ENCODE assay signal across 8 mouse cellular contexts in the genomic region with DNA sequence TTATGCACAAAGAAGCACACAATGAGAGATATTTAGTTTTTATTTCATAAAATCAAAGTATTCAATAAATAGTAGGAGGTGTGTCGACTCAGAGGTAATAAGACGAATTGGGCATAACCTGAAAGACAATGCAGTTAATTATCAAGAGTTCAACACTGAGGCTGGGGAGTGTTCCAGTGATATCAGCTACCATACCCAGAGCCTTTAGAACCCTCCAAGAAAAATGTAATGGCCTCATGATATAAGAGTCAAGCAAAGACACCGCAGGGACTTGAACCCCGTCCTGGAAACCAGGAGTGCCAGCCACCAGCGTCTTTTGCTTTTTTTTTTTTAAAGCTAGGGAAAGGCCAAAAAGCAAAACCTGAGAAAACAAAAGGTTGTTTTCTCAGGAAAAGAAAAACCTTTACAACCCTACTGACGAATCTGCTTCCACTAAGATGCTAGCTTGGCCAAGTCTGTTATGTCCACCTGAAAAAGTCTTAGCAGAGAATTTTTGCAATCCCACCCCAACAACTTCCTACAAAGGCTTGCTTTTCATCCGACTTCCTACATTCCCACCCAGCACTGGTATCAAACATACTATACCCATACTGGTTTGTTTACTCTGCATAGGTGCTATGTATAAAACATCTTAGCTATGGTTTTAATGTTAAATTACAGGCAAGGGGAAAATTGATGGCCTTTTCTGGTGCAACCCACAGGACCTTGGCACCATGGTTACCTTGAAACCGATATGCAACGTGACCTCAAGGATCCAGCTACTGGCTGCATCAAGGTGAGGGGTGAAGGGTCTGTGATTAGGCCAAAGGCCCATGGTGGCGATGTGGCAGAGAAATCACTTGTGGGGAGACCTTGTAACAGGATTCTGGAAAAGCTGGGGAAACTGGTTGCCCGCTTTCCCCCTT. TPM values are rescaled to one million over a fixed set of nuclear protein-coding genes. Genes with fewer than 3 reads are reported as not detected.
DNase-seq lines count a peak whose midpoint lies in the region; ATAC-seq and TF ChIP-seq lines count a peak whose summit lies in the region.

No protein-coding gene starts in this region.

- peak overlapping the region; percentile 100 for H3K27ac ChIP-seq in layer of hippocampus, adult 2 months
- H3K27ac ChIP-seq in hindbrain, embryonic 14.5 days = no peak overlapping the region
- H3K27ac ChIP-seq in midbrain, embryonic 14.5 days (replicated peaks; ENCODE audit: low read depth, low read length) = peak overlapping the region; percentile 28; the same call in 1 of the 2 replicates

- H3K9ac ChIP-seq in hindbrain, embryonic 14.5 days = peak overlapping the region; percentile 98
- H3K9ac ChIP-seq in midbrain, embryonic 14.5 days (replicated peaks; ENCODE audit: low read length) = peak overlapping the region; percentile 50

- no peaks in the 10 kb centered on the region for H3K27me3 ChIP-seq in hindbrain, embryonic 14.5 days (ENCODE audit: control insufficient read depth, insufficient read depth, low read length)
- H3K27me3 ChIP-seq in midbrain, embryonic 14.5 days (ENCODE audit: control insufficient read depth, insufficient read depth, low read length) = no peaks in the 10 kb centered on the region

- WGBS in hindbrain, embryonic 14.5 days = 59% methylated on average over 11 of the region's 11 CpGs
- WGBS in midbrain, embryonic 14.5 days = 62% methylated on average over 11 of the region's 11 CpGs

- H3K4me3 ChIP-seq in layer of hippocampus, adult 2 months = peak overlapping the region; percentile 97
- H3K4me3 ChIP-seq in hindbrain, embryonic 14.5 days (replicated peaks; ENCODE audit: low read length) = peak overlapping the region; percentile 95
- peak overlapping the region; percentile 74 for H3K4me3 ChIP-seq in midbrain, embryonic 14.5 days (replicated peaks; ENCODE audit: low read depth, low read length)

- H3K4me1 ChIP-seq in hindbrain, embryonic 14.5 days (replicated peaks; ENCODE audit: control insufficient read depth, insufficient read depth, low read length) = peaks cover 26% of the 10 kb centered on the region
- H3K4me1 ChIP-seq in midbrain, embryonic 14.5 days (ENCODE audit: control insufficient read depth, insufficient read depth, low read length) = peaks cover 25% of the 10 kb centered on the region

- DNase-seq in layer of hippocampus, adult 2 months (ENCODE audit: low spot score in 2 of 2) = peak in 1 of 2 experiments; percentile 11
- no peak for DNase-seq in layer of hippocampus, adult 18-20 months (ENCODE audit: low spot score in 2 of 2)
- peak; percentile 50 for DNase-seq in c-Kit-positive CD71-positive TER-119-positive erythroid progenitor cells, embryonic 14.5 days (ENCODE audit: low spot score)
- DNase-seq in hindbrain, embryonic 14.5 days (ENCODE audit: low spot score) = no peak
- DNase-seq in midbrain, embryonic 14.5 days = no peak
- DNase-seq in left cerebral cortex, adult 18-20 months (ENCODE audit: low spot score in 2 of 2) = no peak
- DNase-seq in gastrocnemius, postnatal 4 days (ENCODE audit: low spot score in 2 of 2) = no peak
- no peak for DNase-seq in adrenal gland, postnatal 25 days

- peak overlapping the region; percentile 66 for H3K4me2 ChIP-seq in hindbrain, embryonic 14.5 days (replicated peaks)
- H3K4me2 ChIP-seq in midbrain, embryonic 14.5 days (ENCODE audit: low read length) = peak overlapping the region; percentile 93

- ATAC-seq in hindbrain, embryonic 14.5 days (ENCODE audit: low FRiP score) = no peak
- ATAC-seq in midbrain, embryonic 14.5 days (ENCODE audit: low FRiP score, low TSS enrichment) = no peak

- peaks cover 43% of the 10 kb centered on the region for H3K36me3 ChIP-seq in hindbrain, embryonic 14.5 days (replicated peaks; ENCODE audit: control insufficient read depth, insufficient read depth)
- H3K36me3 ChIP-seq in midbrain, embryonic 14.5 days (ENCODE audit: control insufficient read depth, insufficient read depth, low read length) = peaks cover 47% of the 10 kb centered on the region

- H3K9me3 ChIP-seq in hindbrain, embryonic 14.5 days (ENCODE audit: control insufficient read depth, low read length) = no peaks in the 10 kb centered on the region
- no peaks in the 10 kb centered on the region for H3K9me3 ChIP-seq in midbrain, embryonic 14.5 days (ENCODE audit: control insufficient read depth, low read length)

- TF ChIP-seq CTCF in layer of hippocampus, adult 2 months (conservative IDR thresholded peaks at IDR 0.05) = no peak

RNA-seq across cellular contexts. Expression of gene Scyl1, which starts 24.7 kb away (rescaled TPM):
- total RNA-seq in layer of hippocampus, adult 2 months (2021) = 10 to 100 TPM; 74.1 to 80.9 TPM
- 10 to 100 TPM; 77.3 to 80.3 TPM for total RNA-seq in layer of hippocampus, adult 18-20 months (2021)
- polyA plus RNA-seq in hindbrain, embryonic 14.5 days (2014; fragmentation: Nextera tagmentation; extraction: Ambion mirVana) = 73.5 and 76.7 TPM in 2 replicates
- 73.5 and 78.2 TPM in 2 replicates for polyA plus RNA-seq in midbrain, embryonic 14.5 days (2014; fragmentation: Nextera tagmentation; extraction: Ambion mirVana)
- total RNA-seq in left cerebral cortex, adult 18-20 months (2021) = 10 to 100 TPM; 90.8 to 93.4 TPM
- total RNA-seq in gastrocnemius, postnatal 4 days (2021) = 10 to 100 TPM; 71.7 to 75.6 TPM
- 104 and 120 TPM in 2 replicates for total RNA-seq in adrenal gland, postnatal 25 days (2021)

RNA-seq across cellular contexts. Expression of gene Ltbp3, which starts 55.2 kb away (rescaled TPM):
- 10 to 100 TPM; 23.8 to 30.0 TPM for total RNA-seq in layer of hippocampus, adult 2 months (2021)
- total RNA-seq in layer of hippocampus, adult 18-20 months (2021) = 10 to 100 TPM; 24.3 to 27.3 TPM
- 13.8 and 15.8 TPM in 2 replicates for polyA plus RNA-seq in hindbrain, embryonic 14.5 days (2014; fragmentation: Nextera tagmentation; extraction: Ambion mirVana)
- 10.1 and 10.5 TPM in 2 replicates for polyA plus RNA-seq in midbrain, embryonic 14.5 days (2014; fragmentation: Nextera tagmentation; extraction: Ambion mirVana)
- total RNA-seq in left cerebral cortex, adult 18-20 months (2021) = 10 to 100 TPM; 37.2 to 41.8 TPM
- total RNA-seq in gastrocnemius, postnatal 4 days (2021) = 100 to 1,000 TPM; 116 to 137 TPM
- 275 and 334 TPM in 2 replicates for total RNA-seq in adrenal gland, postnatal 25 days (2021)
